Mouse (Mus musculus) midbrain, postnatal 0 days (tissue): ENCODE data around the gene Fkbp5. TPM values are rescaled to one million over a fixed set of nuclear protein-coding genes. Genes with fewer than 3 reads are reported as not detected.
"Not testable (repeated sequence)": the region's sequence is repeated elsewhere in the genome, so short reads cannot be mapped to it uniquely, and the experiment has no call there.

Source experiments
- ATAC-seq: fragments of 200-750 bp; cut with Nextera tagmentation; 2 replicates; pipeline ENCODE4 v1.8.0; 2017; ENCODE audit warnings: moderate number of reproducible peaks, mild to moderate bottlenecking, moderate TSS enrichment, moderate library complexity; ENCODE audit not compliant: low FRiP score
- DNase-seq: peaks from one replicate; pipeline ENCODE4 v3.0.0-alpha.2; 2015; ENCODE audit warnings: low spot score
- H3K27ac ChIP-seq: fragments of 300-500 bp; sonication (generic); 2 replicates; pipeline ENCODE4 v1.5.1; 2014; ENCODE audit warnings: low read depth, mild to moderate bottlenecking, low read length, mixed read lengths
- H3K27me3 ChIP-seq: fragments of 300-500 bp; sonication (generic); 2 replicates; pipeline ENCODE4 v1.6.1; 2014; ENCODE audit warnings: low read length, control low read depth, mixed read lengths; ENCODE audit not compliant: insufficient read depth
- H3K36me3 ChIP-seq: fragments of 300-500 bp; sonication (generic); 2 replicates; pipeline ENCODE4 v1.6.1; 2014; ENCODE audit warnings: low read length, control low read depth, mixed read lengths; ENCODE audit not compliant: insufficient read depth
- H3K4me1 ChIP-seq: fragments of 300-500 bp; sonication (generic); 2 replicates; pipeline ENCODE4 v1.6.1; 2014; ENCODE audit warnings: mild to moderate bottlenecking, control low read depth, antibody characterized with exemption, low read length, mixed read lengths; ENCODE audit not compliant: insufficient read depth
- H3K4me2 ChIP-seq: fragments of 300-500 bp; sonication (generic); 2 replicates; pipeline ENCODE4 v1.6.1; 2014; ENCODE audit warnings: low read depth, mild to moderate bottlenecking, low read length, mixed read lengths; ENCODE audit not compliant: poor library complexity, severe bottlenecking
- H3K4me3 ChIP-seq: fragments of 300-500 bp; sonication (generic); 2 replicates; pipeline ENCODE4 v1.5.1; 2014; ENCODE audit warnings: low read depth, mild to moderate bottlenecking, low read length, moderate library complexity
- H3K9ac ChIP-seq: fragments of 300-500 bp; sonication (generic); replicated peaks from 2 replicates; pipeline ENCODE4 v1.6.1; 2014; ENCODE audit warnings: mild to moderate bottlenecking, low read length, moderate library complexity, mixed read lengths; ENCODE audit not compliant: poor library complexity, severe bottlenecking
- H3K9me3 ChIP-seq: fragments of 300-500 bp; sonication (generic); 2 replicates; pipeline ENCODE4 v1.6.1; 2016; ENCODE audit warnings: low read length, control low read depth
- CTCF ChIP-seq: IDR thresholded peaks from 2 replicates; pipeline ENCODE4 v1.5.1; 2016; ENCODE audit warnings: antibody characterized with exemption, mild to moderate bottlenecking
- WGBS: fragments of 180-500 bp; shearing (Covaris S2); extraction: QIAGEN DNeasy Blood & Tissue Kit; methylation state at CpG from one replicate; pipeline ENCODE4 v1.1.7; 2014; 5-methylcytosine and 5-hydroxymethylcytosine counted together
- polyA plus RNA-seq: library from polyadenylated mRNA; unstranded; fragments of >200 nt; fragmentation: Nextera tagmentation; extraction: Ambion mirVana; gene quantifications from 2 replicates; pipeline ENCODE4 v1.2.1, GENCODE M21; 2015
- total RNA-seq: library from RNA; depleted of rRNA; stranded (reverse); fragments of >200 nt; gene quantifications from 2 replicates; pipeline ENCODE4 v1.2.3, GENCODE M21; 2014

Gene Fkbp5
- total and polyA plus RNA-seq, 2 experiments from 2014 or later, result 22.5 to 29.9 TPM

DNA sequence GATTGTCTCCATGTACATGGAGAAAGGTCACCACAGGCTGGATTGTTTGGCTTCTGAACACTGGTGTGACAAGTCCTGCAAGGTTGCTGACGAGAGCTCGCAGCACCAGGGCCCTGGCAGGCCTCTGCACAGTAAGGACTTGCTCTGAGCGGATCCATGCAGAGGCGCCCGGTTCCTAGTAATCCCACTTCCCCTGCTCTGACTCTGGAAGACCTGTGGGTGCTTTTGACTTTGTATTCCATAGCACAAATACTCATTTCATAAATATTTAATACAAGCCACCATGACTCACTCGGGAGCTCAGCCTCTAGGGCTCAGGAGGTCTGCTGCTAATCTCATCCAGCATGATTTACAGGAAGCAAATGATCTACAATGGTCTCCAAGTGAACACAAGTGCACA is 97.7 kb downstream of the Fkbp5 start:
- WGBS, result 74% methylated on average over 6 of the region's 6 CpGs
- Histone ChIP-seq H3K4me3 (no peak overlapping the region), H3K9me3 (no peaks in the 10 kb centered on the region), H3K27me3 (no peaks in the 10 kb centered on the region), H3K9ac (no peak overlapping the region), H3K4me1 (no peaks in the 10 kb centered on the region), H3K4me2 (no peak overlapping the region), H3K36me3 (peaks cover 10% of the 10 kb centered on the region; the same call in 1 of the 2 replicates), H3K27ac (no peak overlapping the region)
- ATAC-seq (no peak), DNase-seq (no peak)
- no peak for TF ChIP-seq CTCF

DNA sequence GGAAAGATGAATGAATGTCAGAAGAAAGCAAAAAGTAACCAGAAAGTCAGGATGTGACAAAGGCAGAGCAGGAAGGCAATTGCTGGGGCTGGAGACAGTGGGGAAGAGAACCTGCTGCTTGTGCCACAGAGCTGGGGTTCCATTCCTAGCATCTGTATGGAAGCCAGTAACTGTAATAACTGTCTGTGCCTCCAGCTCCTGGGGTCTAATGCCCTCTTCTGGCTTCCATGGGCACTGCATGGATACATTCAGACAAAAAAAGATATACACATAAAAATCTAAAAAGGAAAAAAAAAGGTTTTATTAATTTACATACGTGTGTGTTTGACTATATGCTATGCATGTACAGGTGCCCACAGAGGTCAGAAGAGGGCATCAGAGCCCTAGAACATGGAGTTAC is 98.4 kb downstream of the Fkbp5 start:
- no peak overlapping the region for H3K4me3 ChIP-seq
- H3K9ac ChIP-seq, result no peak overlapping the region
- DNase-seq (no peak), ATAC-seq (no peak)
- H3K36me3 ChIP-seq, result peaks cover 10% of the 10 kb centered on the region; the same call in 1 of the 2 replicates
- H3K27ac ChIP-seq, result no peak overlapping the region
- no peak overlapping the region for H3K4me2 ChIP-seq
- peak; percentile 63 for TF ChIP-seq CTCF
- H3K4me1 ChIP-seq, result no peaks in the 10 kb centered on the region
- no peaks in the 10 kb centered on the region for H3K27me3 ChIP-seq
- 81% methylated on average over 1 of the region's 1 CpGs for WGBS
- no peaks in the 10 kb centered on the region for H3K9me3 ChIP-seq

DNA sequence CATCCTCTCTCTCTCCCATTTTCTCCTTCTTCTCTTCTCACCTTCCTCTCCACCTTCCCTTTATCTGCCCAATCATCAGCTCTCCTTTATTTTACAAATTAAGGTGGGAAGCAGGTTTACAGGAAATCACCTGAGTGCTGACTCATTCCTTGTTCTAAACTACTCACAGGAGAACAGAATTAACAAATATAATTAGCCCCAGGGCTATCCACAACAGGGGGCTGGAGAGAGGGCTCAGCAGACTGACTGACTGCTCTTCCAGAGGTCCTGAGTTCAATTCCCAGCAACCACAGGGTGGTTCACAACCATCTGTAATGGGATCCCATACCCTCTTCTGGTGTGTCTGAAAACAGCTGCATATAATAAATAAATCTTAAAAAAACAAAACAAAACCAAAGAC is 98.8 kb downstream of the Fkbp5 start:
- H3K4me1 ChIP-seq, H3K27me3 ChIP-seq, H3K4me2 ChIP-seq, H3K9ac ChIP-seq, DNase-seq, H3K27ac ChIP-seq, ATAC-seq, H3K4me3 ChIP-seq, H3K9me3 ChIP-seq: not testable (repeated sequence)
- peaks cover 11% of the 10 kb centered on the region for H3K36me3 ChIP-seq

DNA sequence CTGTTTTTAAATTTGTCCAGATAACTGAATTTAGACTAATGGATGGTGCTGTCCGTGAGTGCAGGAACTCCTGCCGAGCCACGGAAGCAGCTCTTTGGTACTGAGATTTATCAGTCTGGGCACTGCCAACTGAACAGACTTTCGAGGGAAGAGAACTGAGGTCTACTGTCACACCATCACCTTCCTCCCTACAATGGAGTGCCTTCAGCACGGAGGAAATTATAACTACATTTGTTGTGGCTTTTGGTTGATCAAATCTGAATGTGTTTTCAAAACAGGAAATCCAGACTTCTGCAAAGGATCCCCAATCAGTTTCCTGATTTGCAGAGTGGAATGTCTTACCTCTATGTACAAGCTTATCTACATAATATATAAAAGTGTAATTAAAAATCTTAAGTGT is 99.6 kb downstream of the Fkbp5 start:
- Histone ChIP-seq H3K4me2 (no peak overlapping the region), H3K27ac (no peak overlapping the region), H3K9ac (no peak overlapping the region), H3K4me1 (no peaks in the 10 kb centered on the region), H3K9me3 (no peaks in the 10 kb centered on the region), H3K27me3 (no peaks in the 10 kb centered on the region), H3K36me3 (peaks cover 15% of the 10 kb centered on the region), H3K4me3 (no peak overlapping the region)
- no peak for DNase-seq
- no peak for ATAC-seq
- TF ChIP-seq CTCF, result no peak
- 87% methylated on average over 5 of the region's 5 CpGs for WGBS

DNA sequence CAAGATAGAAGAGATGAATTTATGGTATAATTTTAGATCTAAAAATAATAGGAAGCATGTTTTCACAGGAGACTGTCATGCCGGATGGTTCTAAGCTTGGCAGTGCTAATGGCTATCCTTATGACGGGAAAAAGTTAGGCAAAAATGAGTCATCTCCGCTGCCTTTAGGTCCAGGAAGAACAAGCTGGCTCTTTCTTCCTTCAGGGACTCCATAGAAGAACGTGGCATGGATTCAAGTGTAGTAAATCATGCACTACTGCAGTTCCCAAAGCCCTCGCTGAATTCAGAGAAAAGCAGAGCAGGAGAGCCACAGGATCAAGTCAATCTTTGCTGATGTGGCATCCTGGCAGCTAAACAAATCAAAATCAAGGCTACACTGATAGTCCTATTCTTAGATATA is 102.1 kb downstream of the Fkbp5 start:
- DNase-seq, result no peak
- WGBS, result 94% methylated on average over 5 of the region's 5 CpGs
- H3K9ac ChIP-seq, result no peak overlapping the region

DNA sequence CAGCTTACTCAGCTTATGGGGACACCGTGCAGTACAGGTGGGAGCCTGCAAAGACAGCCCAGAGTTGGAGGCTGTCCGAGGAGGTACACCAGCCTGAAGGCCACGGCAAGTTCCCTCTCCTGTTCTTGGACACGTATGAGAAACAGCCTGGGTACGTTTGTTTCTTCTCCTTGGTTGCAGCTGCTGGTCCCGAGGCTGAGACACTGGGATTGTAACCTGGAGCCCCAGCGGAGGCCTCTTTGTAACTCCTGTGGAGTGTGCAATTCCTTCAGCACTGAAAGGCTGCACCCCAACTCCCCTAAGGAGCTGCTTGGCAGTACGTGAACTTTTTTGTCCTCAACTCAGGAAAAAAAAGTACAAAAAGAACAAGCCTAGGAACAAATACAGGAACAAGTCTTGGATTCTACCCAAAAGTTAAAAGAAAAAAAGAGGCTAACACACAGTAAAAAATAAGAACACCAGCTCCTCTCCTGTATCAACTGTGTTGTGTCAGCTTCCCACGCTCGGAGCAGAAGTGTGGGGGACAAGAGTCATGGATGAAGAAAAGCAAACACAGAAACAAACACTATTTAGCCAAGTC is 105.9 kb downstream of the Fkbp5 start:
- Histone ChIP-seq H3K4me2 (no peak overlapping the region), H3K9me3 (no peaks in the 10 kb centered on the region), H3K9ac (no peak overlapping the region), H3K27ac (no peak overlapping the region), H3K36me3 (peaks cover 26% of the 10 kb centered on the region), H3K4me1 (no peaks in the 10 kb centered on the region), H3K27me3 (no peaks in the 10 kb centered on the region), H3K4me3 (no peak overlapping the region)
- no peak for TF ChIP-seq CTCF
- DNase-seq (no peak), ATAC-seq (no peak)
- WGBS, result 80% methylated on average over 10 of the region's 10 CpGs

More for the DNA sequence above, 102.1 kb downstream of the Fkbp5 start:
- Histone ChIP-seq H3K9me3 (no peaks in the 10 kb centered on the region), H3K27ac (no peak overlapping the region), H3K4me2 (no peak overlapping the region), H3K4me1 (no peaks in the 10 kb centered on the region), H3K4me3 (no peak overlapping the region), H3K36me3 (peaks cover 21% of the 10 kb centered on the region), H3K27me3 (no peaks in the 10 kb centered on the region)
- no peak for ATAC-seq
- TF ChIP-seq CTCF, result no peak
